Mouse (Mus musculus) kidney, embryonic 15.5 days (tissue): ENCODE measurements around the gene Pcolce2. TPM values are rescaled to one million over a fixed set of nuclear protein-coding genes. Genes with fewer than 3 reads are reported as not detected.

Source experiments
- ATAC-seq: fragments of 200-750 bp; cut with Nextera tagmentation; replicated peaks from 2 replicates; pipeline ENCODE4 v1.8.0; 2017; ENCODE audit warnings: moderate TSS enrichment; ENCODE audit not compliant: low FRiP score
- H3K27ac ChIP-seq: fragments of 300-500 bp; sonication (generic); 2 replicates; pipeline ENCODE4 v1.5.1; 2015; ENCODE audit warnings: mild to moderate bottlenecking, inconsistent platforms
- H3K27me3 ChIP-seq: fragments of 300-500 bp; sonication (generic); 2 replicates; pipeline ENCODE4 v1.6.1; 2015; ENCODE audit warnings: inconsistent platforms
- H3K36me3 ChIP-seq: fragments of 300-500 bp; sonication (generic); 2 replicates; pipeline ENCODE4 v1.6.1; 2015; ENCODE audit warnings: inconsistent platforms
- H3K4me1 ChIP-seq: fragments of 300-500 bp; sonication (generic); 2 replicates; pipeline ENCODE4 v1.6.1; 2015; ENCODE audit warnings: inconsistent platforms
- H3K4me2 ChIP-seq: fragments of 300-500 bp; sonication (generic); 2 replicates; pipeline ENCODE4 v1.6.1; 2015; ENCODE audit warnings: moderate library complexity, mild to moderate bottlenecking, inconsistent platforms
- H3K4me3 ChIP-seq: fragments of 300-500 bp; sonication (generic); replicated peaks from 2 replicates; pipeline ENCODE4 v1.5.1; 2015; ENCODE audit warnings: mild to moderate bottlenecking, inconsistent platforms
- H3K9ac ChIP-seq: fragments of 300-500 bp; sonication (generic); 2 replicates; pipeline ENCODE4 v1.6.1; 2015; ENCODE audit warnings: mild to moderate bottlenecking, inconsistent platforms
- H3K9me3 ChIP-seq: fragments of 300-500 bp; sonication (generic); replicated peaks from 2 replicates; pipeline ENCODE4 v1.6.1; 2016; ENCODE audit warnings: inconsistent platforms
- WGBS: fragments of 180-500 bp; shearing (Covaris S2); methylation state at CpG from one replicate; pipeline ENCODE4 v1.1.7; 2015; ENCODE audit warnings: mixed read lengths; 5-methylcytosine and 5-hydroxymethylcytosine counted together
- polyA plus RNA-seq: library from polyadenylated mRNA; unstranded; fragments of >200 nt; fragmentation: Nextera tagmentation; extraction: Ambion mirVana; gene quantifications from 2 replicates; pipeline ENCODE4 v1.2.1, GENCODE M21; 2015

Pcolce2 gene
- polyA plus RNA-seq, 1 experiment from 2014 or later = 1.2 TPM

DNA sequence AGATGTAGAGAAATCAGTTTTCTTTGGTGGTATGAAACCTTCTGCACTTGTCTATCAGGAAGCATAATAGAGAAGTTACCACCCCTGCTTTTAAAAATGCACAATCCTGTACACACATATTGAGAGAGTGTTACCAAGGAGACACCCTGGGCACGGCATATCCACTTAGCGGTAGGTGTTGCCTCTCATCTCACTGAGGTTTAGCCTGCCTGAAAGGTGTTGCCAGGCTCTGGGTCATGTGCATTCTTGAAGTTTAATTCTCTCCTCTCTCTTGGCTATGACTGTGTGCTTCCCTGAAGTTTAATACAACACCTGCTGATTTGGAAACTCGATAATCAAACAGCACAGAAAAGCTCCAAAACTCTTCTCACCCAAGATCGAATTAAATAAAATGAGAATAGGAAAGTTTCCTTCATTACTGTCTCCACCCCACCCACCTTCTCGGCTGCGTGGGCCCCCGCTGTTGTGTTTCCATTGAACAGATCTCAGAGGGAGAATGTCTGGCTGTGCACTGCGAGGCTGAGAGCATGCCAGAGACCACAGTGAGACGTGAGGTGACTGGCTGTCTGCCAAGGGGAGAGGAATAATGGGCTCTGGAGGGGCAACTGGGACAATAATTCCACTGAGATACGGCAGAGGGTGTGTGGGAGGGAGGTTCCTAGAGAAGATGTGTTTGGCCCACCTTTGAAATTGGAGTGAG is 27.0 kb downstream of the Pcolce2 start:
- no peak overlapping the region for H3K27ac ChIP-seq
- no peaks in the 10 kb centered on the region for H3K36me3 ChIP-seq
- no peak overlapping the region for H3K9ac ChIP-seq
- no peak overlapping the region for H3K4me2 ChIP-seq
- 57% methylated on average over 10 of the region's 10 CpGs for WGBS
- ATAC-seq = no peak
- no peak overlapping the region for H3K4me3 ChIP-seq
- H3K9me3 ChIP-seq = no peaks in the 10 kb centered on the region
- H3K27me3 ChIP-seq = no peaks in the 10 kb centered on the region
- no peaks in the 10 kb centered on the region for H3K4me1 ChIP-seq

DNA sequence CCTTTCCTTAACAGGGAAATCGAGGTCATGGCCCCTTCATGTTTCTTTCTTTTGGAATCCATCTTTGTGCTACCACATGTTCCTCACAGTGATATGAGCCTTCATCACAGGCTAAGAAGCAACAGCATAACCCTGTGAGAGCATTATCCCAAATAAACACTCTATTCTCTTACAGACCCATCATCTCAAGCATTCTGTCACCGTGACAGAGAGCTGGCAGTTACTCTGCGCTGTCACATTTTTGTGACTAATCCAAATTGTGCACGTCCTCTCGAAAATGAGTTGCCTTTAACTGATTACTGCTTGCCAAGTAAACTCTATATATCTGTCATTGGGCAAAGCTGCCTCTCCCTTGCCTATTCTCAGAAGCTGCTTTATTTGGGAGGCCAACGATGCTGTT is 28.4 kb downstream of the Pcolce2 start:
- no peak overlapping the region for H3K4me3 ChIP-seq
- H3K4me1 ChIP-seq = no peaks in the 10 kb centered on the region
- H3K4me2 ChIP-seq = no peak overlapping the region
- H3K27ac ChIP-seq = no peak overlapping the region
- no peak for ATAC-seq
- no peak overlapping the region for H3K9ac ChIP-seq
- 82% methylated on average over 6 of the region's 6 CpGs for WGBS
- H3K27me3 ChIP-seq = no peaks in the 10 kb centered on the region
- no peaks in the 10 kb centered on the region for H3K36me3 ChIP-seq
- H3K9me3 ChIP-seq = no peaks in the 10 kb centered on the region

GRCm38 (mm10) chr9:95667836-95668235 is 30.4 kb downstream of the Pcolce2 start:
- Histone ChIP-seq H3K27ac (no peak overlapping the region), H3K9me3 (peaks cover 4% of the 10 kb centered on the region), H3K9ac (no peak overlapping the region), H3K4me2 (no peak overlapping the region), H3K27me3 (no peaks in the 10 kb centered on the region), H3K36me3 (no peaks in the 10 kb centered on the region), H3K4me3 (no peak overlapping the region), H3K4me1 (no peaks in the 10 kb centered on the region)
- WGBS = 61% methylated on average over 9 of the region's 9 CpGs
- ATAC-seq = no peak

DNA sequence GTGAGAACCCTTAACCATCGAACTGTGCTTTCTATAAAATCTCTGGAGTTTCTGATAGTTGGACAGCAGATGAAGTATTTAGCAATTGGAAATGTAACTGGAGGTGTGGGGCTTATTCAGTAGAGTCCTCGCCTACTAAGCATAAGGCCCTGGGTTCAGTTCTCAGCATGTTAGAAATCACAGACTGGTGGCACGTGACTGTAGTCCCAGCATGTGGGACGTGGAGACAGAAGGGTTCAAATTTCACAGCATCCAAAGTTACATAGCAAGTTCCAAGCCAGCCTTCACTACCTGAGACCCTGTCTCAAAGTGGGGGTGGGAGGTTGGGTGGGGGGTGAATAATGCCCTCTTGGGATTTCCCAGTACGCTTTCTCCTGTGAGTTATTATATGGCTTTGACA is 30.9 kb downstream of the Pcolce2 start:
- H3K4me3 ChIP-seq = no peak overlapping the region
- WGBS = 66% methylated on average over 5 of the region's 5 CpGs
- H3K36me3 ChIP-seq = no peaks in the 10 kb centered on the region
- ATAC-seq = no peak
- H3K4me1 ChIP-seq = no peaks in the 10 kb centered on the region
- no peak overlapping the region for H3K4me2 ChIP-seq
- peaks cover 4% of the 10 kb centered on the region for H3K9me3 ChIP-seq
- H3K27me3 ChIP-seq = no peaks in the 10 kb centered on the region
- no peak overlapping the region for H3K9ac ChIP-seq
- H3K27ac ChIP-seq = no peak overlapping the region

DNA sequence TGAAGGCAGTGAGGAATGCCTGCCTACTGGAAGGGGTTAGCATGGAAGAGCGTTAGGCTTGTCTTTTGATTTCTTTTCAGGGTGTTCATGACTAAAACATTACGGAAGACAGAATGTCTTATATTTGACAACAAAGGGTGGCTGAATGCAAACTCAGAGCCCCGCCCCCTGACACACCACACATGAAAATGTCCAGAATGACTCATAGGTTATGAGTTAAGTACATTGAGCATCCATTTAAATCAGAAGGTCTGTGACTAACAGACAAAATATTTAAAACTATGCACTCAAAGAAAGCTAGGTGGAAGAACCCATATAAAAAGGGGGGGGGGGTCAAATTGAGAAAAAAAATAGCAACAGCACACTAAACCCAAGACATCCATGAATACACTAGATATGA is 34.9 kb downstream of the Pcolce2 start:
- H3K4me2 ChIP-seq = no peak overlapping the region
- no peaks in the 10 kb centered on the region for H3K36me3 ChIP-seq
- peaks cover 4% of the 10 kb centered on the region for H3K9me3 ChIP-seq
- H3K27ac ChIP-seq = no peak overlapping the region
- no peaks in the 10 kb centered on the region for H3K4me1 ChIP-seq
- WGBS = 94% methylated on average over 3 of the region's 3 CpGs
- no peak for ATAC-seq
- no peak overlapping the region for H3K4me3 ChIP-seq
- no peak overlapping the region for H3K9ac ChIP-seq
- H3K27me3 ChIP-seq = no peaks in the 10 kb centered on the region

DNA sequence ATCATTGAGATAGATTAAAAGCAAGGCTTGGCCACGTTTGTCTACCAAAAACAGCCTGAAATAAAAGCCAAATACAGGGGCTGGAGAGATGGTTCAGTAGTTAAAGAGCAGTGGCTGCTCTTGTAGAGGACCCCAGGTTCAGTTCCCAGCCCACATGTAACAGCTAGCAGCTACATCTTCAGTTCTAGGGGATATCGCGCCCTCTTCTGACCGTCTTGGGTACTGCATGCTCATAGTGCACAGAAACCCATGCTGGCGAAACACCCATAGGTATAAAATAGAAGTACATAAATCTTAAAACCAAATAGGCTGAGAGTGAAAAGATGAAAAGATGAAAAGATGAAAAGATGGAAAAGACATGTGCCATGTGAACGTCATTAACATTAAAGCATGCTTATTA is 35.4 kb downstream of the Pcolce2 start:
- Histone ChIP-seq H3K27me3 (no peaks in the 10 kb centered on the region), H3K9ac (no peak overlapping the region), H3K4me1 (no peaks in the 10 kb centered on the region), H3K9me3 (peaks cover 4% of the 10 kb centered on the region), H3K4me3 (no peak overlapping the region), H3K4me2 (no peak overlapping the region), H3K27ac (no peak overlapping the region), H3K36me3 (no peaks in the 10 kb centered on the region)
- ATAC-seq = no peak
- 85% methylated on average over 6 of the region's 6 CpGs for WGBS

DNA sequence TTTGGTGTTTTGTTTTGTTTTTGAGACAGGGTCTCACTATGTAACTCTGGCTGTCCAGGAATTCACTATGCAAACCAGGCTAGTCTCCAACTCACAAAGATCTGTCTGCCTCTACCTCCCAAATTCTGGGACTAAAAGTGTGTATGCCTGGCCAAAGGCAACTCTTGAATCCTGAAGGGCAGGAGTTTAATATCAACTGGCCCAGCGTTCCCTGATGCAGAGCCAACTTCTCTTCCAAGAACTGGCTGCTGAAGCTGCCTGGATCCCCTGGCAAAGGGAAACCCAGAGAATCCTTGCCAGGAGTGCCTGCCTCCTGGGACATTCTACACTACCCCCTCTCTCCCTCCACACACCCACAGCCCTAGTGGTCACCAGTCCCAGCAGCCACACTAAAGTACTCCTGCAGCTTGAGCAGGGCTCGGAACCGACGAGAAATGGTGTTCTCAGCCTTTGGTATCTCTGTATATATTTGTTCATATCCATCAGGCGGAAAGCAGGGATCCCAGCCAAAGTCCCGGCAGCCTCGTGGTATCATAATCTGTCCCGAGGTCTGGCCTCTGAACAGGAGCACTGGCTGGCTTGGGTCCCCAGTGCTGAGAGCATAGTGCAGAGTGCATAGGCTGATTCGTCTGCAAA is 37.8 kb downstream of the Pcolce2 start:
- 88% methylated on average over 9 of the region's 9 CpGs for WGBS
- H3K36me3 ChIP-seq = no peaks in the 10 kb centered on the region
- peaks cover 4% of the 10 kb centered on the region for H3K9me3 ChIP-seq
- H3K27me3 ChIP-seq = no peaks in the 10 kb centered on the region
- no peaks in the 10 kb centered on the region for H3K4me1 ChIP-seq
- H3K4me3 ChIP-seq = no peak overlapping the region
- H3K27ac ChIP-seq = no peak overlapping the region
- ATAC-seq = no peak
- no peak overlapping the region for H3K9ac ChIP-seq
- no peak overlapping the region for H3K4me2 ChIP-seq

GRCm38 (mm10) chr9:95676021-95676420 is 38.6 kb downstream of the Pcolce2 start:
- H3K9ac ChIP-seq = no peak overlapping the region
- H3K27ac ChIP-seq = no peak overlapping the region
- H3K36me3 ChIP-seq = no peaks in the 10 kb centered on the region
- ATAC-seq = no peak
- peaks cover 4% of the 10 kb centered on the region for H3K9me3 ChIP-seq
- no peak overlapping the region for H3K4me2 ChIP-seq
- no peaks in the 10 kb centered on the region for H3K4me1 ChIP-seq
- 97% methylated on average over 4 of the region's 4 CpGs for WGBS
- H3K4me3 ChIP-seq = no peak overlapping the region
- no peaks in the 10 kb centered on the region for H3K27me3 ChIP-seq

- WGBS = 63% methylated on average over 7 of the region's 7 CpGs
Measured at GRCm38 (mm10) chr9:95679966-95680365, 42.6 kb downstream of the Pcolce2 start.

GRCm38 (mm10) chr9:95680691-95681090 is 43.3 kb downstream of the Pcolce2 start:
- no peak overlapping the region for H3K9ac ChIP-seq
- ATAC-seq = no peak

More at GRCm38 (mm10) chr9:95679966-95680365, 42.6 kb downstream of the Pcolce2 start:
- Histone ChIP-seq H3K9ac (no peak overlapping the region), H3K4me3 (no peak overlapping the region), H3K36me3 (no peaks in the 10 kb centered on the region), H3K9me3 (no peaks in the 10 kb centered on the region), H3K27ac (no peak overlapping the region), H3K4me1 (no peaks in the 10 kb centered on the region), H3K4me2 (no peak overlapping the region), H3K27me3 (no peaks in the 10 kb centered on the region)
- no peak for ATAC-seq

GRCm38 (mm10) chr9:95685660-95686440 is 48.4 kb downstream of the Pcolce2 start:
- no peak overlapping the region for H3K4me2 ChIP-seq
- H3K9me3 ChIP-seq = no peaks in the 10 kb centered on the region
- H3K27ac ChIP-seq = no peak overlapping the region
- no peaks in the 10 kb centered on the region for H3K36me3 ChIP-seq
- ATAC-seq = no peak
- WGBS = 62% methylated on average over 11 of the region's 11 CpGs
- H3K4me3 ChIP-seq = no peak overlapping the region
- no peak overlapping the region for H3K9ac ChIP-seq
- H3K27me3 ChIP-seq = no peaks in the 10 kb centered on the region
- H3K4me1 ChIP-seq = no peaks in the 10 kb centered on the region

More at GRCm38 (mm10) chr9:95680691-95681090, 43.3 kb downstream of the Pcolce2 start:
- H3K9me3 ChIP-seq = no peaks in the 10 kb centered on the region
- H3K36me3 ChIP-seq = no peaks in the 10 kb centered on the region
- no peak overlapping the region for H3K4me3 ChIP-seq
- no peaks in the 10 kb centered on the region for H3K27me3 ChIP-seq
- WGBS = 85% methylated on average over 11 of the region's 11 CpGs
- no peak overlapping the region for H3K4me2 ChIP-seq
- no peaks in the 10 kb centered on the region for H3K4me1 ChIP-seq
- no peak overlapping the region for H3K27ac ChIP-seq

- Histone ChIP-seq H3K4me2 (no peak overlapping the region), H3K9me3 (no peaks in the 10 kb centered on the region), H3K9ac (no peak overlapping the region), H3K36me3 (no peaks in the 10 kb centered on the region), H3K27ac (no peak overlapping the region), H3K4me1 (peaks cover 8% of the 10 kb centered on the region), H3K27me3 (no peaks in the 10 kb centered on the region), H3K4me3 (no peak overlapping the region)
- 63% methylated on average over 3 of the region's 3 CpGs for WGBS
- no peak for ATAC-seq
Measured at GRCm38 (mm10) chr9:95688064-95688463, 50.7 kb downstream of the Pcolce2 start.
